Mouse (Mus musculus) cerebellum, adult 9-11 months (tissue): ENCODE measurements at regions not wholly inside any gene's neighbourhood (a gene's known extent, or its start where the extent isn't known, plus 50 kb on each side); places are given as distances from the start of the nearest gene placed in this dataset.

ENCODE experiments used
- DNase-seq: peaks from one replicate; pipeline ENCODE4 v3.0.0; 2022

DNA sequence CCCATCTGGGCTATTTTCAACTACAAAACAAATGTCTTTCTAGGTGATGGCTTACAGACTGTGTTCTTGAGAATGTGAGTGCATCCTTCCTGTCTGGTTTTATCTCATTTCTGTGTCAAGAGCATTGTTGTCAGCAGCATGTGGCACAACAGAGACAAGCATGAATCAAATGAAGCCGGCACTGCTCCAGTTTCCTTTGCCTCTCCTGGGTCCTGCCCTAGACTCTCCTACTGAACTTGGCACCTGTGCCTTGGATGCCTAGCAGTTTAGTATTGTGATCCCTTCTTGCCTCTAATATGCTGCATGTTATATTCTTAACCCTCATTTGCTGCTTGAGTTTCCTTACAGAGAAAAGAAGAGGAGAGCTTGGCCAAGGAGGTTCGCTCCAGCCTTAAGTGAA, 449.8 kb upstream of the BC052040 start:
- peak; percentile 17 for DNase-seq

DNA sequence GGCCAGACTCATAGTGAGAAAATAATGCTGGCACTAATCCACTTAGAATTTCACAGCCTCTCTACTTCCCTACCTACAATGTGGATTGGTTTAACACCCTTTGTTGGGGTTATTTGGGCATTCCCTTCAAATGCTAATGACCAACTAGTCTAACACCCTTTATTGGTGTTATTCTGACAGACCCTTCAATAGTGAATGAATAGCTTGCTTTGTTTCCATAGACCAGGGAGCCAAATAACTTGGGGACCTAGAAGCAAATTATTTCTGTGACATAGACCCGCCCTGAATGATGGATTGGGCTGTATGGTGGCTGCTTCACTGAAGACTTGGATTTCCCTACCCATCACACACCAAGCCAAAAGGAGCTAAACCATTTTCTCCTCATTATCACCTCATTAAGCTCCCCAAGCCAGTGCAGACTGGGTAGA, 449.3 kb upstream of the BC052040 start:
- DNase-seq, result no peak

DNA sequence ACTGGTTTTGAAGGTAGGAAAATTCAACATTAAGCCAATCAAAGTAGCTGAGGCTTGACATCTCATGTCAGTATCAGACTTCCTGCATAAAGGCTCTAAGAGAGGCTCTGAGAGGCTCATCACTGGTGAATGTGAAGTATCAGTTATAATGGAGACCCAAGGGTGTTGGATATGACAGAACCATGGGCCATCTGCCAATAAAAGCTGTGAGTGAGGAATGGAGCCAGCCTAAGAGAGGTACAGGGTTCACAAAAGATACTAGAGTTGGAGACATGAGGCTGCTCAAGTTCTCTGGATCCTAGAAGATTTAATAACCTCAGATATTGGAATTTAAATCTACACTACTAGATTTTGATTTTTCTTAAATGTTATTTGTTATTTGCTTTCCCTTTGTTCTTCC, 440.1 kb upstream of the BC052040 start:
- no peak for DNase-seq

DNA sequence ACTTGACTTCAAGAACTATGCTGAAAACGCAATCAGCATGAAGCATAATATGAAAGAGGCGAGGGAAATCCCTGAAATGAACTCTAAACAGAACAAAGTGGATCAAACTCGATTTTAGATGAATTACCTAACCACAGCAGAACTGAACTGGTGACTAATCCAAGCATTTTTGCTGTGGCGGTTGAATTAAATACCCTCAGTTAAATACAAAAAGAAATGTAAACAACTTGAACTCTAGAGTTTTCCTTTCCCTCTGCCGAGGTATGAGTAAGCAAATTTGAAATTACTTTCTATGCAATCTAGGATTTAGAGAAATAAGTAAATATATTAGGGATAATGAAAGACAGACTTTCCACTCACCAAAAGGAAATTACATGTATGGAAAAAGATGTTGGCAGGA, 409.4 kb upstream of the BC052040 start:
- DNase-seq, result no peak

DNA sequence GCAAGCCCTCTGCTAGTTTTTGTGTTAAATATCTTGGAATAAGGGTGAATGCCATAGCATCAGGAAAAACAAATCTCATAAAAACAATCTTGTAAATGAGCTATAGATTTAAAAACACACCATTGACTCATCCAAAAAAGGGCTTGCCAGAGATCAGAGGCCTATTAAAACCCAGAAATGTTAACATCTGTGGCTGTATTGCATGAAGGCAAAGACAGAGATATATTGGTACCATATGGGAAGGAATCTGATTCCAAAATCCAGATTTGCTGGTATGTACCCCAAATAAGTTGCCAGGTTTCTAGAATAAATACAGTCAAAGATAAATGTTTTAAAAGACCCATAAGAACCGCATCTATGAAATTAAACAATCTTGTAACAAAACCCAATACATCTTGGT, 404.4 kb upstream of the BC052040 start:
- no peak for DNase-seq

DNA sequence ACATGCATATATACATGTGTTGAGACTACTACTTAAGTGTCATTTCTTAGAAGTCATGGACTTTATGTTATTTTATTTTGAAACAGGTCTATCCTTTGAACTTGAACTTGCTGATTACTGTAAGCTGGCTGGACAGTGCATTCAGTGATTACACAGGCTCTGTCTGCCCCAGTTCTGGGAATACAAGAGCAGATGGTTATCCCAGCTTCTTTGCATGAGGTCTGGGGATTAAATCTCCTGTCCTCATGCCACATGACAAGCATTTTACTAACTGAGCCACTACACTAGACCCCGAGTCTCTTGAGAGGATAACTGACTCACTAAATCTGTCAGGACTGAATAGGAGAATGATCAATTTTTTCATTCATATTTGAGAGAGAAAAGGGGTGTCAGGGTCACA, 403.6 kb upstream of the BC052040 start:
- peak; percentile 74 for DNase-seq

DNA sequence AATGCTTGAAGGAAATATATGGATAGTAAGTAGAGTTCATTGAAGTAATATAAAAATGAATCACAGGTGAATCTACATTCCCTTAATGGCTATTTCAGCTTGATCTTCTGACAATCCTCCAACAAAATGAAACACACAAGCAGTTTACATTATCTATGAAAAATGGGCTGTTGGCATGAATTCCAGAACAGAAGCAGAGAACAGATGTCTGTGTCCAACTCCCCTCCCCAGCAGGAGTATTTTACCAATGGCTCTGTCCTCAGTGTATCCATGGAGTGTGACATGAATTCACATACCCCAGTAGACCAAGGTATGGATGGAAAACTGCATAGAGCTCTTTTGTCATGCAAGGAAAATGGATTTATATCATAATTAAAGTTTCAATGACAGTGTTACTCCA, 370.3 kb upstream of the BC052040 start:
- peak; percentile 34 for DNase-seq

DNA sequence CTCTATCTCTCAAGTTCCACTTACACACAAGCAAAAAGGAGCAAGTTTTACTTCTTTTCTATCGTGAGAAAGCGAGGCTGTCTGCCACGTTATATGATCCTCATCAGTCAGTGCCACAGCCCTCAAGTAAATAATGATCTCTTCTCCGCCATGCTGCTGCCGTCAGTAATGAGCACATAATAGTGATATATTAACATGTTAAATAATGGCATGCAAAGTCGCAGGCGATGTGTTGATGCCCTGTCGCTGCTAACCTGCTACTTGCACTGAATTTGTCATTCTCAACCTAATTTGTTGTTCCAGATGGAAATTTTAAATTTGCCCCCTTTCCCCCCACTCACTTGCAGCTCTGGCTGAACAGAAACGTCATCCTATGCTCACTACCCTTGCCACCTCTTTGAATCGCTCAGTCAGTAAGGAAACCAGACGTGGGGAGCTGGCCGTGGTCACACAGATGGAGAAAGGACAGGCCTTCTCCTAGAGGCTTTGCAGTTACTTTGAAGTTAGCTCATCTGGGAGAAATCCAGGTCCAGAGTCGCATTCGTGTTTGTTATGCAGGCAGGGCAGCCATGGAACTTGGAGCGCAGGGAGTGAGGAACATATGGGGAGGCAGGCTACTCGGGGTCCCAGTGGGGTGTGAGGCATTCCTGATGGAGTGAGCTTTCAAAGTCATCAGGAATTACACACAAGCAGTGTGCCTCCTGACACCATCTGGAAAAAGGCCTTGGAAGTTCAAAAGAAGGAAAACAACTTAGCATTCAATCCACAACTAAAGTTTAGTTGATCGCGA, 368.1 kb upstream of the BC052040 start:
- DNase-seq, result no peak

DNA sequence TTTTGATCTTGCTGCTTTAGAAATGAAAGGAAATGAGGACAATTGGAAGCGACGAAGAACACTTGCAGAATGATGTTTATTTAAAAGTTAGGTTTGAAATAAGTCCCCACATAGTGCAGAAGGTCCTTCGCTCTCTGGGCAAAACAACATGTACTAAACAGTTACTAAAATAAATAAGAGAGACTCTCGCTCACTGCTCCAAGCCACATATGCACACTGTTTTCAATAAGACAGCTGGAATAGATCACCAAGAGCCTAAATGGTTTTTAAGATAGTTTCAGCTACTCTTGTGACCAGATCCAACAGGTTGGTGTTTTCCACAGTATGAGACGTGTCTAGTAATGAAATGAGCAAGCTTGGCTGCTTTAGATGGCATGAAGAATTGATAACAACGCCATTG, 367.2 kb upstream of the BC052040 start:
- no peak for DNase-seq

DNA sequence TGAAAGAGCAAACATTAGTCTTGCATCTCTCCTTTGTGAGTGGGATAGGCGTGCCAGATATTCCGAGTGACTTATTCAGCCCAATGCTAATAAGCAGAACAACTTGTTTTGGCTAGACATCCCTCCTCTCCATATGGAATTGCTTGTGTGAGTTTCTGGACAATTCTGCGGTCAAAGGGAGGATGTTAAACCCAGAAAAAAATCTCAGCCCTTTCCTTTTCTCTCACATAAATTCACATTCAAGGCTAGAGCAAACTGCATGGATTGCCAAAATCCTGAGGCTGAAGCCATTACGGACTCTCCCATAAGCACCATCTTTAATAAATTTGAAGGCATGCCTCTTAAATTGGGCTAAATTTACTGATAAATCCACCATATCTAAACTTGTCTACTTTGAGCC, 351.5 kb upstream of the BC052040 start:
- no peak for DNase-seq

DNA sequence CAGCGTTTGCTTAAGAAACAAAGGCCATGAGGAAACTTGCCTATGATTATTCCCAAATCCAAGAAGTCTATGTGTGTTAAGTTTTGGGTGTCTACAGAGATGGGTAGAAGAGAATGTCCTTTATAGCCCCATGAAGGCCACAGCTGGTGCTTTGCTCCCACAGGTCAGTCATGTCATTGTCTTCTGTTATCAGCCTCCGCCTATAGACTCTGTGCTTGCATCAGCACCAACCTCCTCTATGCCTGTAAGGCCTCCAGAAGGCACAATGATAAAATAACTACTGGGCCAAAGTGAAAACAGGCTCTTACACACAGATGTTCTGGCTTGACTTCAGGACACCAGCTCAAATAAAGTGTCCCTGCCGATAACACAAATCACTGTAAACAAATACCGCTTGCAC, 333.8 kb upstream of the BC052040 start:
- DNase-seq, result no peak

DNA sequence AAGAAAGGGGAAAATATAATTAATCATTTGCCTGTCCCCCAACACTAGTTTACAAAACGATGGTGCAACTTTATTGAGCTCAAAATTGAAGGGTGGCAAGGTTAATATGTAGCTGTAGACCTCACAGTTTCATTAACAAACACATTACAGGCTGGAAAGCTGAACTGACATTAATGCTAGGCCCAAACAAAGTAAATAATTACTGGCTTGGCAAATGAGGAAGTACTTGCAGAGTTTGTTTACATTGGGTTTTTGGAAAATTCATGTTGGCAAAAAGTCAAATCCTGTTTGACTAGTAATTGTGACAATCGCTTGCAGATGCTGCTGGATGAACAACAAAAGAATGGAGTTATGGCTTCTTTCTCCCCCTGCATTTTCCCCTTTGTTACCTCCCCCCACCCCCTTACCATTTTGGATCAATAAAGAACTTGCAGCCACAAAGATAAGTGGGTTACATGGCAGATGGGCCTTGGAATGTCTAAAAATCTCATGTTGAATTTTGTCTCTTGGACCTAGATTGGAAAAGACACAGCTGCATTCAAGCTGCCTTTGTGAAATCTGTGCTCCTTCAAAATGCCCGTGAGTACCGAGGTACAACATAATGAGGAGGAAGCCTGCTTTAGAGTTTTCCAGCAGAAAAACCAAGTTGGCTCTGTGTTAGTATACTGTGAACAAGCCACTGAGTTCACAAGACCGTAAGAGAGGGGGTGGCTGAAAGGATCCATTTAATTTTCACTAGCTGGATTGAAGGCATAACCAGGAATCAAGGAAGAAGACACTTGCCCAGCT, 331.3 kb upstream of the BC052040 start:
- no peak for DNase-seq

DNA sequence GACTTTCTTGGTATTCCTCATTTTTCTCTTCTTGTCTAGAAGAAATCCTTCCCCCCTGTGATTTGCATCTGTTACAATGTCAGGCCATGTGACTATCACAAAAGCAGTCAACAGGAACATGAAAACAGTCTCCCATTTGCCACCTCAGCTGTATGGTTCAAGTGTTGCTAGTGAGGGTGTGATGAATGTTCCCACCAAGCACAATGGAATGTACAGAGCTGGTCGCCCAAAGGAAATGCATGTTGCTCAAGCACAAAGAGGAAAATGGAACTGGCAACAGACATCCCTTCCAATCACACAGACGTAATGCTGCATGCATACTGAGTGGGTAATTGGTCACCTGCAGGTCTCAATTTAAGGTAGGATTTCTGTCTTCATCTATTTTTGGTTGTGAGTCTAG, 324.1 kb upstream of the BC052040 start:
- peak; percentile 11 for DNase-seq

DNA sequence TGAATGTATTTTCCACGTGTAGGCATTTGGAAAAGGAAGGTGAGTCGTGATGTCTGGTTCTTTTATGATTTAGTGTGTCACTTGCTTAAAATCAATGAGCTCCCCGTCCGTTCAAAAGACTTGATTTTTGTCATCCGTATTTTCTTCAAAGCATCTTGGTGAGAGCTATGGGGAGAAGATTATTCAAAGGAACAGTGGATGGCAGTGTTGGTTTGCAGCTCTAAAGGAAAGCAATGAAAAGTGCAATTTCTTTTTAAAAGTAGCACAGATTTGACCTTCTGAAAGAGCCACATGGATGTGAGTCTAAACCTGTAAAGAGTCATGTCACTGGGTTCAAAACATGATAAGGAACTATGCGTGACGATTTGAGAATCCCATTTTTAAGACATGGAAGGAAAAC, 313.3 kb upstream of the BC052040 start:
- no peak for DNase-seq

DNA sequence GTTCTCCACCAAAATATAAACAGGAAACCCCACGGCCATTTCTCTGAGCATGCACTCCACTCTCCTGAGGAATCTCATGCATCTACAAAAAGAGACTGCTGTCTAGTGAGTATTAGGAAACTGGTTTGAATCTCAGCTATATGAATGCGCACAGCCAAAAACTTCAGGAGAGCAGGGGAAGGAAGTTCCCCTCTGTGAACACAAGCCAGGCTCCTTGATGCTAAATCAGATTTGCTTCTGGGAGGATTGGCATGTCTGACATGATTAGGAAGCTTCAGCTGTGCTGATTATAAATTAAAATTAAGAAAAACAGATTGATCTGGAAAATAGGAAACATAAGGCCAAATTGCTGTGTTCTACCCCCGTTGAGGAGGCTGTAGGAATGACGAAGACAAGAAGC, 304.1 kb upstream of the BC052040 start:
- no peak for DNase-seq

DNA sequence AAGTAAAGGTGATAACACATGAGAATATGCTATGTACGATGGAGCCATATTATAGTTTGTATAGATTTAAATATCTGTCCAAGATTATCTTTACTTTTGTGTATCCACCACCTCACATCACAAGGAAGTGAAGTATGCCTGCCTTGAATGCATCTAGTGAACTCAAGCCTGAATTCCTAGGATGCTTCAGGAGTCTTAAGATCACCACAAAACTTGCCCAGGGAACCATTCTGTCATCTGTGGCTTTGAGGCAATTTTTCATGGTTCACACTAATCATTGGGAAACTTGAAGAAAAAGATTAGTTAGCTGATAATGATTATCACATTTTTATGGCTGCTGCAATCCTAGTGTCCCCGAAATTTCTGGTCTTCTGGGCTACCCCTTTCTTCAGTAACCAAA, 288.5 kb upstream of the BC052040 start:
- DNase-seq, result no peak

DNA sequence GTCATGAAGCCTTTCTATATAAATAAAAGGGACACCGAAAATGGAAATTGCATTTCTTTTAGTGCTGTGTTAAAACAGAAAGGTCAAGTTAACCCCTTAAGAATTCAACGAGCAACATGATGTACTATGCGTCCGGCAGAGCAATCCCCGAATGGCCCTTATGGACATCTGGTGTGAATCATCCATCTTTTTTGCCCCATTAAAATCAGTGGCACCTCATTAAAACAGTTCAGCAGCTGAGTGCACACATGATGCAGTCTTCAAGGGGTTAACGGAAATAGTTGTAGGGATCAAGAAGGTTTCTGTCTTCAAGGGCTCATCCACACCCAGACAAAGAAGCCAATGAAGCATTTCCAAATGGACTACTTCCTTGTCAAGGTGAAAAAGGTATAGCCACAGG, 284.1 kb upstream of the BC052040 start:
- DNase-seq, result no peak

DNA sequence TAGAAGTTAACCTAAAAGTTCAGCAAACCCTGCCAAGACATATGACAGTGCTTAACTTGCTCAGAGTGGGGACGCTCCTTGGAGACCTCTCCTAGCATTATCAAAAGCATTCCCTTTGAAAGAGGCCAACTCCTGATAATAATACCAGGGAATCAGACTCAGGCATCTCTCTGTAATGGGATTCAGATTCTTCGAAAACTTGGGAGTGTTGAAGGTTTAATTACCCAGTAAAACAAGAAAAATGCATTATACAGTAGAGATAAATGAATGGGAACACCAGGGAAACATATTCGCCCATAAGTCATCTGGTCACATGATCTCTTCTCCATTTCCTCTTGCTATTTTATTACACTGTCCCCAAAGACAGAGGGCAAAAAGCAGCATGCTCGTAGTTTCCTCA, 274.3 kb upstream of the BC052040 start:
- no peak for DNase-seq

DNA sequence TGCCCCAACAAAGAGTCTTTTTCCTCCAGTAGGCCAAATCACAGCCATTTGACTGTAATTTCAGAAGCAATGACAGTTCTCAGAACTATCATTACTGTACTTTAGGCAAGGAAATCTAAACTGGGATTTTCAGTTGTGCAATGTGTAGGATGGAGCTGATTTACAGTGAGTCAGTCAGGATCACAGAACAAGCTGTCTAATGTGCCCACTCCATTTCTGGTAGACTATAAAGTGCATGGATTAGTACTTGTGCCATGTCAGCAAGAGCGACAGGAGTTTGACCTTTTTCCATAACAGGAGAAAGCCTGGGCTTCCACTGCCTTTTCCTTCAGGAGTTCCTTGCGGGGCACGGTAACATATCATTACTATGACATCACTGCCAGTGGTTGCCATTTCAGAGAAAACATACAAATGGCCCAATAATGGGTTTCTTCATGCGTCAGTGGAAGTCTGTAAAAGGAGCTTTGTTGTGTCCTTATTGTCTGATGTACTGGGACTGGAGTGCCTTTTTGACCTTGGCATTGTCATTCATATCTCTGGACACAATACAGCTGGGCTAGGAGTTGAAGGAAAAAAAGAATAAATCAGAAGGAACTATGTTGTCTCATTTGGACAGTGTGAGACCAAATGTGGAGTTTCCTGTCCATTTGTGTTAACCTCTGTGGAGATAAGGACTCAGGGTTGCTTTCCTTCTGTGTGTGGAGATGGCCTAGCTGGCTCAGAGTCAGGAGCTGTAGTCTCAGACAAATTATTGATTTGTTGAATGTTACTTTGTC, 271.5 kb upstream of the BC052040 start:
- no peak for DNase-seq

DNA sequence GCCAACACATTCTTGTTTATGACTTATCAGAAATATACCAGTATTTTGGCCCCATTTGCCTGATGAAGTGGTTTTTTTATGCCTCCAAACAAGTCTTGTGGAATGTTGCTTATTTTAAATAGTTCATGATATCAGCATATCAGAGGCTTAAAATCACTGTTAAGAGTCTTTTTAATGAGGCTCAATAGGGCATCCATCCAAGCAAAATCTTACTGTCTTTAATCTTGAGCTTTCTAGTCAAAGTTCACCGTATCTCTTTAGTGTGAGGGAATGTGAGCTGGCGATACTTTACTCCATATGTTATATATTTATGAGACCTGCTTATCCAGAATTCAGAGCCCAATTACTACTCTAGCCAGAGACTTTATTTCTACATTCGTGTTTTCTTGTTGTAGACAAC, 263.0 kb upstream of the BC052040 start:
- no peak for DNase-seq

DNA sequence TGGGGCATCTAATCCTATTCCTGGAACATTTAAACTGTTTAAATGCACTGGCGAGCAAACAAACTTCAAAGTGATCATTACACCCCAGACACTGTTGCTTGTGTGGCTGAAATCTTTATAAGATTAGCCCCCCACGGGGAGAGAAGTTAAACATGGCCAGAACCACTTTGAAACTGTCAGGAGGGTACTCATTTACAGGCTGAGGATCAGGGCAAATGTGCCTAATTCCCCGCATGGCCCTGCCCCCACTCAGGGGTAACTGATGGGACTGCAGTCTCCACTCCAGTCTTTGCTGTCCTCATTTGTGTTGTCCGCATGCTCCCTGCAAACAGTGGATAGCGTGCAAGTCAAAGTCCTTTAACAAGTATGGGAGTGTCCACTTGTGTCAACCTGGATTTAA, 258.9 kb upstream of the BC052040 start:
- DNase-seq, result no peak

DNA sequence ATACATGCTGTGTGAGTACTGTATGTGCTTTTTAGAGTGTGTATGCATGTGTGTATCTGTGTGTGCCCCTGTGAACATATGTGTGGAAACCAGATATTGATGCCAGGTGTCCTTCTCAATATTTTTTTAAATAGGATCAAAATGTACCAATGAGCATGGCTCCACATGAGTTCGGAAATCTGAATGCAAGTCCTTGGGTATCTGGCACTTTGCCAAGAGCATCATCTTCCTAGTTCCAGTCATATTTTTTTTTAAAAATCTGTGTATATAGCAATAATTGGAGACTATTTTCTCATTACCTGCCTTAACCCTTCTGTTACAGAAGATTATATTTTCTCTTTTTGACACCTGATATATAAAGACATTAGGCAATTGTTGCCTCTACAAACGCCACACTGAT, 255.0 kb upstream of the BC052040 start:
- DNase-seq, result no peak

DNA sequence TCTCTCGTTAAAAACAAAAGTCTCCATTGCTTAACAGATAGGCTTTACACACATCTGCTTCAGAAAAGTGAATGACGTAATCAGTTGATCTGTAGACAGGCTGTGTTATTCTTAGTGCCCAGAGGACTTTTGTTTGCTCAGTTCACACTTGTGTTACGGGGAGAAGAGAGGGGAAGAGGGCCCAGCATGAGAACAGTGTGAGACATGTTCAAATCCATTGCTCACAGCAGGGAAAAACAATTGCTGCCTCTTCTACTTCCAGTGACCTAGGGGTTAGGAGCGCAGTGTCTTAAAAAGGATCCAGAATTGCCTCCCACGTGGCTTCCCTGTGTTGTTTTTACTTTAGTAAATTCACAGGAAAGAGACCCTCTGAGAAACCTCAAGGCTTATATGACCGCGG, 243.3 kb upstream of the BC052040 start:
- DNase-seq, result no peak

DNA sequence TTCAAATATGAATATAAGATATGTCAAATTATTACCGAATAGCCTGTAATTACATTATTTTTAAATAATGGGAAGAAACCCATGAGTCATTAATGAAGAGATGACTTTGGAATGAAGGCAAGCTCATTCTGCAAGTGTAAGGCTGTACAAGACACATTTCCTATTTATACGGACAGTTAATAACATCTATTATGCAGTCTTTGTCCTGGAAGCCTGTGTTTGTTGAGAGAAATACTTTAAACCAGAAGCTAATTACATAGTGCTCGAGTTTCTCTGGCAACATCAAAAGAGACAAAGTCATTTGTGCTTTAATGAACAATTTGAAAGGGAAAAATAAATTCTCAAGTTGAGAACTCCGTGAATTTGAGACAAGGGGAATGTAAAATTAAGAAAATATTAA, 242.5 kb upstream of the BC052040 start:
- no peak for DNase-seq
